Mouse (Mus musculus): Measurements from ENCODE around the gene Olfr1184. TPM values are rescaled to one million over a fixed set of nuclear protein-coding genes. Genes with fewer than 3 reads are reported as not detected.
"Not testable (repeated sequence)": the region's sequence is repeated elsewhere in the genome, so short reads cannot be mapped to it uniquely, and the experiment has no call there.

The Olfr1184 gene
- not detected for polyA plus RNA-seq (2017; shearing (Covaris generic))

DNA sequence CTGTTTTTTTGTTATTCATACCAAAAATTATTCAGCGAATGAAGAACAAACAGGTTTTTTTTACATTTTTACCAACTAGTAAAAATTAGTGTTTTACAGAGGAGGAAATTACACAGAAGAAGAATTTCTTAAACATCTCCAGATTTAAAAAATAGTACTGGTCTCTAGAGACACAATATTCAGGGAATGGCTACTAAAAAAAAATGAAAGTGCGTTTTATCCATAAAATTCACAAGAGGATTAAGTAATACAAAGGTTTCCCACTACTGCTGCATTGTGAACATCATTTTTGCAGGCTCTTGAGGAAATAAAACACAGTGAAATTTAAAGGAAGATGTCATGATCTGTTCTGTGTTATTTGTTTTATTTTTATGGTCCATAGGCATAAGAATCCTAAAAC lies at the start of gene Olfr1184:
Gene Olfr1184, plus strand, starts transcription at position 301 of the 400 bp plus-strand sequence.
- ATAC-seq: no peak

DNA sequence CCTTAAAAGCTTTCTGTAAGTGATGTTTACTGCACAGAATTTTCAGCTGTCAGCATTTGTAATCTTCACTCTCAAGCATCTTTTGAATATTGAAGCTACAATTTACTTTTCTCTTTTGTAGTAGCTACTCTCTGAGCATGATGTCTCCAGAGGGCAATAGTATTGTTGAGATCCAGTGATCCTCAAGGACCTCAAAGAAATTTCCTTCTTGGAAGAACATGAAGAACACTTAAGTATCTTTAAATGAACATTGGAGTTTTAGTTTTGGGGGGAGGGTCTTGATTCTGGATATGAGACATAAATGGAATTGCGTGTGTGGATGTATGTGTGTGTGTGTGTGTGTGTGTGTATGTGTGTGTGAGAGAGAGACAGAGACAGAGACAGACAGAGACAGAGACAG lies 34.4 kb upstream of the Olfr1184 start, which contains the start of gene Gm13757:
Gene Gm13757, minus strand, starts transcription at position 101 of the 400 bp plus-strand sequence.
- no peak for ATAC-seq

DNA sequence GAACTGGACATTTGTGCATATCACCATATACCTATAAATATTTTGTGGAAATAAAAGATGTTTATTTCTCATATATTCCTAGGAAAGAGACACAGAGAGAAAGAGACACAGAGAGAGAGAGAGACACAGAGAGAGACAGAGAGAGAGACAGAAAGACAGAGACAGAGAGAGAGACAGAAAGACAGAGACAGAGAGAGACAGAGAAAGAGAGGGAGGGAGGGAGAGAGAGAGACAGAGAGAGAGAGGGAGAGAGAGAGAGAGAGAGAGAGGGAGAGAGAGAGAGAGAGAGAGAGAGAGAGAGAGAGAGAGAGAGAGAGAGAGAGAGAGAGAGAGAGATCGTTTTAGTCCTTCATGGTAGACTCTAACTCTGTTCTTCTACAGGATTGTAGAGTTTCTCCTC lies 28.8 kb upstream of the Olfr1184 start, which contains the start of gene Olfr1183:
Gene Olfr1183, plus strand, starts transcription at position 301 of the 400 bp plus-strand sequence.
- ATAC-seq: not testable (repeated sequence)

DNA sequence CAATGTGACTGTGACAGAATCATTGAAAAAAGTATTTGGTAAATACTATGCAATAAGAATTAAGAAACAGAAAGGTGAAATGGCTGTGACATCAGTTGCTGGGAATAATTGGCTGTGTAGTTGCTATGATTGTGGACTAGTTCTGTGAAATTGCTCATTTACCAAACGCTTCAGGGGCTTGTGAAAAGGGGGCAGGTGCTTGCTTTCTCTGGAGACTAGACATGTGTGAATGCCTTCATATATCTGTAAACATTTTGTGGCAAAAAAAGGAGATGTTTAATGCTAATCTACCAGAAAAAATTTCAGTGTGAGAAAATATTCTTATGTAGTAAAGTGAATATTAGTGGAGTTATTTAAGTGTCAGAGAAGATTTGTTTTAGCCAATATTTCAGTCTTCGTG lies 9.6 kb downstream of the Olfr1184 start, which contains the start of gene Olfr1185-ps1:
Gene Olfr1185-ps1, plus strand, starts transcription at position 301 of the 400 bp plus-strand sequence.
- ATAC-seq: no peak

DNA sequence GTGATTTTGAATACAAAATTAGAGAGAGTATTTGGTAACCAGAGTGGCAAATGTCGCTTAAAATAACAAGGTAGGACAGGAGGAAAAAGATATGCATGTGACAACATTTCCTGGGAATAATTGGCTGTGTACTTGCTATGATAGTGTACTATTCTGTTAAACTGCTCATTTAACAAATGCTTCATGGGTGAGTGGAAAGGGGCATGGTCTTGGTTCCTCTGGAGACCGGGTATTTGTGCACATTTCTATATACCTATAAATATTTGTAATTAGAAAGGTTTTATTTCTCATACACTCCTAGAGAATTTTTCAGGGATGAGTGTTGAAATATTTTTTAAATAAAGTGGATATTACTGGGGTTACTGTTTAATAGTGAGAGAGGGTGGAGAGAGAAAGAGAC lies 34.9 kb downstream of the Olfr1184 start, which contains the start of gene Olfr1186:
Gene Olfr1186, plus strand, starts transcription at position 301 of the 400 bp plus-strand sequence.
- ATAC-seq: no peak

DNA sequence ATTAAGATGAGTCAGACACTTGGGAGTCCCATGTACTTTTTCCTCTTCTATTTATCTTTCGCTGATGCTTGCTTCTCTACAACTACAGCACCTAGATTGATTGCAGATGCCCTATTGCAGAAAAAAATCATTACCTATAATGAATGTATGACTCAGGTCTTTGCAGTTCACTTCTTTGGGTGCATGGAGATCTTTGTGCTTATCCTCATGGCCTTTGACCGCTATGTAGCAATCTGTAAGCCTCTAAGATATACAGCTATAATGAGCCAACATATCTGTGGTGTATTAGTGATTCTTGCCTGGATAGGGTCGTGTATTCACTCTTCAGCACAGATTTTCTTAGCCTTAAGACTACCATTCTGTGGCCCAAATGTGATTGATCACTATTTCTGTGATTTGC lies 42.3 kb downstream of the Olfr1184 start:
- no peak for ATAC-seq

Other genes with a start within 250 kb of the Olfr1184 start
- under 1 TPM in 1 of 2 experiments, not detected in 1; 0.13 TPM for gene Olfr1173, start 203.7 kb upstream of the Olfr1184 start, polyA plus RNA-seq (2017; shearing (Covaris generic))
- not detected for gene Olfr1174-ps, start 168.5 kb upstream of the Olfr1184 start, polyA plus RNA-seq (2017; shearing (Covaris generic))
- gene Olfr1175-ps, start 156.4 kb upstream of the Olfr1184 start, polyA plus RNA-seq (2017; shearing (Covaris generic)): not detected
- gene Olfr1176, start 146.9 kb upstream of the Olfr1184 start, polyA plus RNA-seq (2017; shearing (Covaris generic)): not detected
- not detected for gene Olfr1177-ps, start 137.1 kb upstream of the Olfr1184 start, polyA plus RNA-seq (2017; shearing (Covaris generic))
- under 1 TPM in 1 of 2 experiments, not detected in 1; 0.17 TPM for gene Olfr1178, start 96.5 kb upstream of the Olfr1184 start, polyA plus RNA-seq (2017; shearing (Covaris generic))
- not detected for gene Olfr1179, start 77.1 kb upstream of the Olfr1184 start, polyA plus RNA-seq (2017; shearing (Covaris generic))
- gene Olfr1180, start 64.4 kb upstream of the Olfr1184 start, polyA plus RNA-seq (2017; shearing (Covaris generic)): not detected
- gene Olfr1181, start 57.4 kb upstream of the Olfr1184 start, polyA plus RNA-seq (2017; shearing (Covaris generic)): not detected
- not detected for gene Gm13757, start 34.5 kb upstream of the Olfr1184 start, polyA plus RNA-seq (2017; shearing (Covaris generic))
- not detected for gene Olfr1183, start 28.7 kb upstream of the Olfr1184 start, polyA plus RNA-seq (2017; shearing (Covaris generic))
- under 1 TPM in 1 of 2 experiments, not detected in 1; 0.44 TPM for gene Olfr1185-ps1, start 9.7 kb downstream of the Olfr1184 start, polyA plus RNA-seq (2017; shearing (Covaris generic))
- gene Olfr1186, start 35.0 kb downstream of the Olfr1184 start, polyA plus RNA-seq (2017; shearing (Covaris generic)): not detected
- not detected for gene Olfr1188, start 73.3 kb downstream of the Olfr1184 start, polyA plus RNA-seq (2017; shearing (Covaris generic))
- gene Olfr1189, start 102.9 kb downstream of the Olfr1184 start, polyA plus RNA-seq (2017; shearing (Covaris generic)): not detected
- not detected for gene Olfr1191-ps1, start 156.9 kb downstream of the Olfr1184 start, polyA plus RNA-seq (2017; shearing (Covaris generic))
- under 1 TPM; 0.15 to 0.16 TPM for gene Olfr1192-ps1, start 164.9 kb downstream of the Olfr1184 start, polyA plus RNA-seq (2017; shearing (Covaris generic))
- gene Olfr1193, start 192.0 kb downstream of the Olfr1184 start, polyA plus RNA-seq (2017; shearing (Covaris generic)): not detected
- gene Olfr1195, start 205.6 kb downstream of the Olfr1184 start, polyA plus RNA-seq (2017; shearing (Covaris generic)): under 1 TPM in 1 of 2 experiments, not detected in 1; 0.12 TPM
- gene Olfr1196, start 221.0 kb downstream of the Olfr1184 start, polyA plus RNA-seq (2017; shearing (Covaris generic)): not detected
- gene Olfr1197, start 248.8 kb downstream of the Olfr1184 start, polyA plus RNA-seq (2017; shearing (Covaris generic)): under 1 TPM in 1 of 2 experiments, not detected in 1; 0.20 TPM